Mouse (Mus musculus): ENCODE data around the gene Tmem164. TPM values are rescaled to one million over a fixed set of nuclear protein-coding genes. Genes with fewer than 3 reads are reported as not detected.

Tmem164 gene
- total RNA-seq, 4 experiments from 2014 or later = 17.0 to 19.5 (median 18.7) TPM

- no peak for DNase-seq (ENCODE audit: low spot score in 2 of 2)
Observed at GRCm38 (mm10) chrX:142685676-142686075, 4.5 kb downstream of the Tmem164 start.

GRCm38 (mm10) chrX:142688509-142688908, 7.3 kb downstream of the Tmem164 start:
- DNase-seq (ENCODE audit: low spot score in 2 of 2) = no peak

GRCm38 (mm10) chrX:142693256-142693655, 12.1 kb downstream of the Tmem164 start:
- DNase-seq (ENCODE audit: low spot score in 2 of 2) = no peak

GRCm38 (mm10) chrX:142694338-142694737, 13.1 kb downstream of the Tmem164 start:
- DNase-seq (ENCODE audit: low spot score in 2 of 2) = no peak

- DNase-seq (ENCODE audit: low spot score in 2 of 2) = no peak
Observed at GRCm38 (mm10) chrX:142694856-142695255, 13.7 kb downstream of the Tmem164 start.

- DNase-seq (ENCODE audit: low spot score in 2 of 2) = no peak
Observed at GRCm38 (mm10) chrX:142696789-142697188, 15.6 kb downstream of the Tmem164 start.

- no peak for DNase-seq (ENCODE audit: low spot score in 2 of 2)
Observed at GRCm38 (mm10) chrX:142697545-142698204, 16.5 kb downstream of the Tmem164 start.

- DNase-seq (ENCODE audit: low spot score in 2 of 2) = no peak
Observed at GRCm38 (mm10) chrX:142698212-142698611, 17.0 kb downstream of the Tmem164 start.

- DNase-seq (ENCODE audit: low spot score in 2 of 2) = no peak
Observed at GRCm38 (mm10) chrX:142702094-142702493, 20.9 kb downstream of the Tmem164 start.

- DNase-seq (ENCODE audit: low spot score in 2 of 2) = no peak
Observed at GRCm38 (mm10) chrX:142702566-142702965, 21.4 kb downstream of the Tmem164 start.

- no peak for DNase-seq (ENCODE audit: low spot score in 2 of 2)
Observed at GRCm38 (mm10) chrX:142703953-142704352, 22.7 kb downstream of the Tmem164 start.

GRCm38 (mm10) chrX:142708257-142708656, 27.1 kb downstream of the Tmem164 start:
- no peak for DNase-seq (ENCODE audit: low spot score in 2 of 2)

- no peak for DNase-seq (ENCODE audit: low spot score in 2 of 2)
Observed at GRCm38 (mm10) chrX:142716014-142716413, 34.8 kb downstream of the Tmem164 start.

- DNase-seq (ENCODE audit: low spot score in 2 of 2) = no peak
Observed at GRCm38 (mm10) chrX:142717958-142718478, 36.8 kb downstream of the Tmem164 start.

- no peak for DNase-seq (ENCODE audit: low spot score in 2 of 2)
Observed at GRCm38 (mm10) chrX:142718759-142719158, 37.6 kb downstream of the Tmem164 start.

GRCm38 (mm10) chrX:142721897-142722296, 40.7 kb downstream of the Tmem164 start:
- no peak for DNase-seq (ENCODE audit: low spot score in 2 of 2)

GRCm38 (mm10) chrX:142724203-142724602, 43.0 kb downstream of the Tmem164 start:
- DNase-seq (ENCODE audit: low spot score in 2 of 2) = no peak

- DNase-seq (ENCODE audit: low spot score in 2 of 2) = no peak
Observed at GRCm38 (mm10) chrX:142725571-142725970, 44.4 kb downstream of the Tmem164 start.

GRCm38 (mm10) chrX:142726311-142726710, 45.1 kb downstream of the Tmem164 start:
- DNase-seq (ENCODE audit: low spot score in 2 of 2) = no peak

GRCm38 (mm10) chrX:142727847-142728246, 46.6 kb downstream of the Tmem164 start:
- no peak for DNase-seq (ENCODE audit: low spot score in 2 of 2)

GRCm38 (mm10) chrX:142729040-142729439, 47.8 kb downstream of the Tmem164 start:
- no peak for DNase-seq (ENCODE audit: low spot score in 2 of 2)

- DNase-seq (ENCODE audit: low spot score in 2 of 2) = no peak
Observed at GRCm38 (mm10) chrX:142729482-142729881, 48.3 kb downstream of the Tmem164 start.

- no peak for DNase-seq (ENCODE audit: low spot score in 2 of 2)
Observed at GRCm38 (mm10) chrX:142737099-142737498, 55.9 kb downstream of the Tmem164 start.

Data from layer of hippocampus, adult 8-10 months (tissue).